Mouse (Mus musculus): ENCODE data around the gene Pid1.

DNA sequence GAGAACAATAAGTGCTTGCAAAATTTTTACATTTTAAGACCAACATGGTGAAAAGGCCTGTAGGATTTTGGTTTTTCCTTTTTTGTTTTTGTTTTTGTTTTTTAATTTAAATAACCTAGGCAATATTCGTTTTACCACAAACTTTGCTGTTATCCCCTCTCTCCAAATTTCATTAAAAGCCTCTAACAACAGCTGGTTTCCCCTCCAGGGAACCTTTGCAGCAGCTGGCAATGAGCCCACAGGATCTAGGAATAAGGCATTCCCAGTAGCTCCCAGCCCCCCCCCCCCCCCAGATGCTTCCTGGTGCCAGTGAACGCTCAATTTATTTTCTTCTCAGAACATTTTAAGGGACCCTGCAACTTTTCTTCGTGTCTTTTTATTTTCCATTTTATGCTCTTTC lies 38.7 kb downstream of the Pid1 start:
- TF ChIP-seq CTCF (IDR thresholded peaks at IDR 0.05; ENCODE audit: low read depth), result no peak
- TF ChIP-seq EP300 (IDR thresholded peaks at IDR 0.05; ENCODE audit: low read depth), result no peak

All from liver, postnatal 0 days (tissue).